Comparison of ENCODE assay signal across 18 mouse cellular contexts in genomic region chr7:78546551-78546950, GRCm38 (mm10).
DNase-seq lines count a peak whose midpoint lies in the region; ATAC-seq and TF ChIP-seq lines count a peak whose summit lies in the region.
"Had no signal": no experiment of that assay in that cellular context is flagged by ENCODE, and none has a peak within 500 bp of the region (broad histone marks: within the 10 kb centered on the region; RNA-seq: fewer than 3 reads in every experiment).

No protein-coding gene starts in this region.

- ATAC-seq in kidney, embryonic 15.5 days (replicated peaks; ENCODE audit: low FRiP score): 0 out of 2 replicates have a peak, but pooled peaks have one; percentile 15
- ATAC-seq in hindbrain, embryonic 13.5 days (ENCODE audit: low FRiP score): peak; percentile 76
- peak; percentile 43 for ATAC-seq in midbrain, embryonic 14.5 days (ENCODE audit: low FRiP score, low TSS enrichment)
- ATAC-seq: intestine, embryonic 16.5 days; liver, embryonic 12.5 days had no signal

- H3K4me2 ChIP-seq in kidney, embryonic 15.5 days: no peak overlapping the region
- no peak overlapping the region for H3K4me2 ChIP-seq in hindbrain, embryonic 13.5 days
- H3K4me2 ChIP-seq in midbrain, embryonic 14.5 days (ENCODE audit: low read length): no peak overlapping the region
- H3K4me2 ChIP-seq: heart, embryonic 13.5 days; limb, embryonic 12.5 days; liver, embryonic 12.5 days; lung, embryonic 14.5 days had no signal

- H3K27me3 ChIP-seq in kidney, embryonic 15.5 days: no peaks in the 10 kb centered on the region
- H3K27me3 ChIP-seq in kidney, adult 2 months (replicated peaks; ENCODE audit: control insufficient read depth, insufficient read depth, low read length): no peaks in the 10 kb centered on the region
- no peaks in the 10 kb centered on the region for H3K27me3 ChIP-seq in hindbrain, embryonic 13.5 days
- H3K27me3 ChIP-seq in midbrain, embryonic 14.5 days (ENCODE audit: control insufficient read depth, insufficient read depth, low read length): no peaks in the 10 kb centered on the region
- H3K27me3 ChIP-seq: heart, embryonic 13.5 days; liver, embryonic 12.5 days had no signal

- H3K9me3 ChIP-seq in kidney, embryonic 15.5 days (replicated peaks): no peaks in the 10 kb centered on the region
- 0 out of 2 replicates have a peak, but pooled peaks cover 2% of the 10 kb centered on the region for H3K9me3 ChIP-seq in hindbrain, embryonic 13.5 days
- H3K9me3 ChIP-seq in midbrain, embryonic 14.5 days (ENCODE audit: control insufficient read depth, low read length): peaks cover 5% of the 10 kb centered on the region; the same call in 1 of the 2 replicates
- H3K9me3 ChIP-seq: forebrain, embryonic 10.5 days; heart, embryonic 13.5 days; limb, embryonic 12.5 days had no signal

- WGBS in kidney, embryonic 15.5 days: 71% methylated on average over 10 of the region's 10 CpGs
- 72% methylated on average over 10 of the region's 10 CpGs for WGBS in kidney, adult 2 months
- 40% methylated on average over 10 of the region's 10 CpGs for WGBS in hindbrain, embryonic 13.5 days
- WGBS in midbrain, embryonic 14.5 days: 32% methylated on average over 10 of the region's 10 CpGs

- H3K9ac ChIP-seq in kidney, embryonic 15.5 days: no peak overlapping the region
- H3K9ac ChIP-seq in hindbrain, embryonic 13.5 days: no peak overlapping the region
- no peak overlapping the region for H3K9ac ChIP-seq in midbrain, embryonic 14.5 days (replicated peaks; ENCODE audit: low read length)
- H3K9ac ChIP-seq: heart, embryonic 13.5 days; limb, embryonic 12.5 days; liver, embryonic 12.5 days; lung, embryonic 14.5 days had no signal

- no peaks in the 10 kb centered on the region for H3K4me1 ChIP-seq in kidney, embryonic 15.5 days
- no peaks in the 10 kb centered on the region for H3K4me1 ChIP-seq in kidney, adult 2 months (ENCODE audit: control insufficient read depth, insufficient read depth, low read length)
- H3K4me1 ChIP-seq in hindbrain, embryonic 13.5 days (replicated peaks): peaks cover 38% of the 10 kb centered on the region
- H3K4me1 ChIP-seq in midbrain, embryonic 14.5 days (ENCODE audit: control insufficient read depth, insufficient read depth, low read length): peaks cover 10% of the 10 kb centered on the region; the same call in 1 of the 2 replicates
- H3K4me1 ChIP-seq: heart, embryonic 13.5 days; limb, embryonic 12.5 days; liver, embryonic 12.5 days had no signal

- H3K27ac ChIP-seq in kidney, embryonic 15.5 days: no peak overlapping the region
- H3K27ac ChIP-seq in kidney, adult 2 months (ENCODE audit: insufficient read depth, low read depth, low read length): no peak overlapping the region
- 0 out of 2 replicates have a peak overlapping the region, but pooled peaks have one; percentile 30 for H3K27ac ChIP-seq in hindbrain, embryonic 13.5 days
- no peak overlapping the region for H3K27ac ChIP-seq in midbrain, embryonic 14.5 days (replicated peaks; ENCODE audit: low read depth, low read length)
- H3K27ac ChIP-seq: forebrain, embryonic 10.5 days; heart, embryonic 13.5 days; limb, embryonic 12.5 days; liver, embryonic 12.5 days had no signal

- no peak for TF ChIP-seq POLR2A in kidney, adult 2 months (IDR thresholded peaks at IDR 0.05; ENCODE audit: low read depth, low read length)

- TF ChIP-seq CTCF in kidney, adult 2 months (conservative IDR thresholded peaks at IDR 0.05; ENCODE audit: insufficient read depth, insufficient read length, low read depth, low read length): no peak

- DNase-seq in kidney, adult 2 months: no peak
- DNase-seq in midbrain, embryonic 14.5 days: peak; percentile 27
- peak; percentile 51 for DNase-seq in retina, embryonic 14.5 days (ENCODE audit: low spot score)
- DNase-seq in heart, adult 11 months: no peak
- DNase-seq in right cerebral cortex, postnatal 14 days: no peak
- DNase-seq: cerebellum, adult 9-11 months; gastrocnemius, postnatal 10 days; heart, adult 18-20 months; heart, postnatal 4 days; lung, embryonic 14.5 days; lung, postnatal 4 days had no signal

- H3K36me3 ChIP-seq in kidney, embryonic 15.5 days: no peaks in the 10 kb centered on the region
- no peaks in the 10 kb centered on the region for H3K36me3 ChIP-seq in kidney, adult 2 months (ENCODE audit: control insufficient read depth, insufficient read depth, low read length)
- no peaks in the 10 kb centered on the region for H3K36me3 ChIP-seq in hindbrain, embryonic 13.5 days
- H3K36me3 ChIP-seq in midbrain, embryonic 14.5 days (ENCODE audit: control insufficient read depth, insufficient read depth, low read length): no peaks in the 10 kb centered on the region
- H3K36me3 ChIP-seq: forebrain, embryonic 10.5 days; heart, embryonic 13.5 days; limb, embryonic 12.5 days; liver, embryonic 12.5 days had no signal

- no peak overlapping the region for H3K4me3 ChIP-seq in kidney, embryonic 15.5 days (replicated peaks)
- no peak overlapping the region for H3K4me3 ChIP-seq in kidney, adult 2 months (ENCODE audit: insufficient read depth, low read depth, low read length)
- H3K4me3 ChIP-seq in hindbrain, embryonic 13.5 days: no peak overlapping the region
- H3K4me3 ChIP-seq in midbrain, embryonic 14.5 days (replicated peaks; ENCODE audit: low read depth, low read length): no peak overlapping the region
- H3K4me3 ChIP-seq: forebrain, embryonic 10.5 days; heart, embryonic 13.5 days; limb, embryonic 12.5 days; liver, embryonic 12.5 days had no signal

Comparison
In these comparisons a context has a peak if more than half of its experiments do, and no peak if none do; other contexts are left out.
1. ATAC-seq: peak in every context shown above with its lines; median percentile 76 in hindbrain, embryonic 13.5 days; 43 in midbrain, embryonic 14.5 days; 15 in kidney, embryonic 15.5 days.
2. DNase-seq: peak in midbrain, embryonic 14.5 days (single experiment) and retina, embryonic 14.5 days (single experiment); none in kidney, adult 2 months (single experiment), heart, adult 11 months (single experiment) and right cerebral cortex, postnatal 14 days (single experiment).